Mouse (Mus musculus) E14TG2a.4 (cell line): ENCODE results near the gene Cnih1.

ENCODE experiments used
- H3K27me3 ChIP-seq: 2 replicates; pipeline ENCODE4 v1.6.1; 2014; ENCODE audit warnings: low read length, control low read depth; ENCODE audit not compliant: insufficient read depth
- H3K36me3 ChIP-seq: 2 replicates; pipeline ENCODE4 v1.6.1; 2014; ENCODE audit warnings: low read length, control low read depth; ENCODE audit not compliant: insufficient read depth
- H3K4me1 ChIP-seq: replicated peaks from 2 replicates; pipeline ENCODE4 v1.6.1; 2014; ENCODE audit warnings: low read depth, low read length, control low read depth
- H3K4me3 ChIP-seq: replicated peaks from 2 replicates; pipeline ENCODE4 v1.5.1; 2014; ENCODE audit warnings: mild to moderate bottlenecking, low read length
- H3K9me3 ChIP-seq: 2 replicates; pipeline ENCODE4 v1.6.1; 2014; ENCODE audit warnings: low read length, control low read depth
- CTCF ChIP-seq: conservative IDR thresholded peaks from 2 replicates; pipeline ENCODE4 v1.5.1; 2014; ENCODE audit warnings: low read length
- NANOG ChIP-seq: IDR thresholded peaks from 2 replicates; pipeline ENCODE4 v1.6.1; 2014; ENCODE audit warnings: borderline replicate concordance, low read length, mixed read lengths
- POU5F1 ChIP-seq: IDR thresholded peaks from 2 replicates; pipeline ENCODE4 v1.6.1; 2014; ENCODE audit warnings: low read length, borderline replicate concordance

Gene Cnih1

GRCm38 (mm10) chr14:46787787-46788504 lies at the start of gene Cnih1:
Gene Cnih1 (minus strand): TSS chr14:46788411.
- no peaks in the 10 kb centered on the region for H3K9me3 ChIP-seq
- peaks cover 23% of the 10 kb centered on the region for H3K4me1 ChIP-seq
- H3K27me3 ChIP-seq, result no peaks in the 10 kb centered on the region
- peaks cover 17% of the 10 kb centered on the region for H3K36me3 ChIP-seq
- H3K4me3 ChIP-seq, result peak within 1 kb of the TSS; percentile 91
- TF ChIP-seq NANOG (no peak), CTCF (peak; percentile 18; the same call in 1 of the 2 replicates)

DNA sequence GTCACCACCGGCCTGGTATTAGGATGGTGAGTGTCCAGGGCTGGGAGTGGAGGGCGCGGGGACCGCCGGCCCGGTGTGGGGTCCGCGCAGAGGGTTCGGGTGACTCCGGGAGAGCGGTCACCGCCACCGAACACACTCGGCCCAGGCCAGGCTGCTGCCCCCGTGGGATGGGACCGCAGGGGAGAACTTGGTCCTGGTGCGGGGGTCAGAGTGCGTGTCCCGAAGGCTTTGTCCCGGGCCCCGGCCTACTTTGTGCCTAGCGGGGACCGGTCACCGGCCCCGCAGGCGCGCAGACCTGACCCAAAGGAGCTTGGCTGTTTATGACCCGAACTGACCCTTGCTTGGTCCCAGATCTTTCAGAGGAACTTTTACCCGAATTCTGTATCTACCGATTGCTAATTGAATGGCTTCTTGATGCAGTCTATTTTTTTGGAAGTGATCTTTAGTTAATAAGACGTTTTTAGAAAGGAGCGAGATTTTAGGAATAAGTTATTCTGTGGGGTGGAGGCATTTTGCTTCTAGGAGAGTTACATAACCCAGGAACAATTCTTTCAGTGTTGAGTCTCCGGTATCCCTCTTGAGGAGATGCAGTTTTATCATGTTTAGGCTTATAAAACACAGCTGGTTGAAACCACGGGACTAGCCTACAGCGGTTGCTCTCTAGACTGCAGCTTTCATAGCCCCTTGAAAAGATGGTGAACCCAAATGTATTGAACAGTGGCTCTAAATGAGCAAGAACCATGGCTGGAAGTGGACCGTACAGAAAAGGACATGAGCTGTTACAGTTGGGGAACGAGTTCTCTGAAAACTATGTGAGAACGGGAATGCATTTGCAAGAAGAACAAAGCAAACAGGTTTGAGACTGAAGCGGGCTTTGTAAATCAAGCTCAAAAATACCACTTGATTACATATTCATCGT lies 44.4 kb upstream of the Cnih1 start:
- Histone ChIP-seq H3K4me3 (peak overlapping the region; percentile 85), H3K27me3 (peaks cover 20% of the 10 kb centered on the region), H3K9me3 (peaks cover 36% of the 10 kb centered on the region), H3K36me3 (no peaks in the 10 kb centered on the region), H3K4me1 (no peaks in the 10 kb centered on the region; the same call in 1 of the 2 replicates)
- TF ChIP-seq CTCF, result no peak
- TF ChIP-seq NANOG, result no peak
- no peak for TF ChIP-seq POU5F1

DNA sequence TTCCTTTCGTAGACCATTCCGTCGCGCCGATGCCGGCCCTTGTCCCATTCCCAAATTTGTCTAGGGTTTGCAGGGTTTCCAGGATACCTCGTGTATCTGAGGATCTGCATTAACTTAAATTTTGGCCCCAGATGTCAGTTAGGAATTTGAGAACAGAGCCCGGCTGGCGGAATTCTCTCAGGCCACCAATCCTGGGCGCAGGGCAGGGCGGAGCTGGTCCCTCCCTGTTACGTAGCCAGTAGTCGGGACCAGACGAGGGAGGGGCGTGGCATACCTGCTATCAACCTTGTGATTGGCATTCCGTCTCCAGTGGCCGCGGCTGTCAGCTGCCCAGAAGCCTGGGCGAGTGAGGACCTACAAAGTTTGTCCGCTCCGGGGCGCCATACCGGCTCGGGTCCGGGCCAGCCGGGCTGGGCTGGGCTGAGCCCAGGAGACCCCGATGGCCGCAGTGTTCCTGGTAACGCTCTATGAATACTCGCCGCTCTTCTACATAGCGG lies 43.7 kb upstream of the Cnih1 start, which contains the start of gene Cgrrf1:
Cgrrf1 (plus strand) TSS at position 289 of the 497 bp plus-strand sequence.
- H3K36me3 ChIP-seq, result no peaks in the 10 kb centered on the region
- H3K9me3 ChIP-seq, result peaks cover 43% of the 10 kb centered on the region
- peak within 1 kb of the TSS; percentile 85 for H3K4me3 ChIP-seq
- TF ChIP-seq NANOG, result no peak
- no peak for TF ChIP-seq POU5F1
- no peak for TF ChIP-seq CTCF
- H3K27me3 ChIP-seq, result peaks cover 20% of the 10 kb centered on the region
- no peaks in the 10 kb centered on the region; the same call in 1 of the 2 replicates for H3K4me1 ChIP-seq

- no peaks in the 10 kb centered on the region; the same call in 1 of the 2 replicates for H3K4me1 ChIP-seq
- peaks cover 20% of the 10 kb centered on the region for H3K27me3 ChIP-seq
- TF ChIP-seq NANOG (no peak), POU5F1 (no peak), CTCF (no peak)
- H3K4me3 ChIP-seq, result peak overlapping the region; percentile 85
- peaks cover 49% of the 10 kb centered on the region for H3K9me3 ChIP-seq
- H3K36me3 ChIP-seq, result no peaks in the 10 kb centered on the region
Measured at GRCm38 (mm10) chr14:46831295-46831694, 43.1 kb upstream of the Cnih1 start.

GRCm38 (mm10) chr14:46827430-46827829 lies 39.2 kb upstream of the Cnih1 start:
- no peak for TF ChIP-seq CTCF
- TF ChIP-seq NANOG, result no peak
- TF ChIP-seq POU5F1, result no peak
- peaks cover 84% of the 10 kb centered on the region for H3K9me3 ChIP-seq

DNA sequence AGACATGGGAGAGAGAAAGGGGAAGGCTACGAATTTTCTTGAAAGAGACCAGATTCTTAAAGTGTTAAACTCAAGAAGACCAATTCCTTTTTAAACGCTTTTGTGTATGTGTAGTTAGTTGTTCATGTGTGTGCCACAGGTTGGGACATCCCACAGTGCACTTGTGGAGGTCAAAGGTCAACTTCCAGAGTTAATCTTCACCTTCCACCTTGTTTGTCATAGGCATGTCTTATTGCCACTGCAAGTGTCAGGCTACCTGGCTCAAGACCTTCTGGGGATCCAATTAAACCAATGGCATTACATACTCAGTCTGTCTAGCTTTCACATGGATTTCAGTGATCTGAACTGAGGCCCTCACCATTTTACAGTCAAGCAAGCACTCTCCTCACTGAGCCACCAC lies 35.8 kb upstream of the Cnih1 start:
- TF ChIP-seq NANOG (no peak), POU5F1 (no peak), CTCF (no peak)
- 0 out of 2 replicates have a peak, but pooled peaks cover 1% of the 10 kb centered on the region for H3K36me3 ChIP-seq
- H3K4me3 ChIP-seq, result no peak overlapping the region
- H3K4me1 ChIP-seq, result peaks cover 22% of the 10 kb centered on the region
- peaks cover 61% of the 10 kb centered on the region for H3K9me3 ChIP-seq
- H3K27me3 ChIP-seq, result peaks cover 5% of the 10 kb centered on the region; the same call in 1 of the 2 replicates

More at GRCm38 (mm10) chr14:46827430-46827829, 39.2 kb upstream of the Cnih1 start:
- Histone ChIP-seq H3K4me3 (no peak overlapping the region), H3K36me3 (no peaks in the 10 kb centered on the region), H3K4me1 (no peaks in the 10 kb centered on the region; the same call in 1 of the 2 replicates), H3K27me3 (peaks cover 16% of the 10 kb centered on the region)

DNA sequence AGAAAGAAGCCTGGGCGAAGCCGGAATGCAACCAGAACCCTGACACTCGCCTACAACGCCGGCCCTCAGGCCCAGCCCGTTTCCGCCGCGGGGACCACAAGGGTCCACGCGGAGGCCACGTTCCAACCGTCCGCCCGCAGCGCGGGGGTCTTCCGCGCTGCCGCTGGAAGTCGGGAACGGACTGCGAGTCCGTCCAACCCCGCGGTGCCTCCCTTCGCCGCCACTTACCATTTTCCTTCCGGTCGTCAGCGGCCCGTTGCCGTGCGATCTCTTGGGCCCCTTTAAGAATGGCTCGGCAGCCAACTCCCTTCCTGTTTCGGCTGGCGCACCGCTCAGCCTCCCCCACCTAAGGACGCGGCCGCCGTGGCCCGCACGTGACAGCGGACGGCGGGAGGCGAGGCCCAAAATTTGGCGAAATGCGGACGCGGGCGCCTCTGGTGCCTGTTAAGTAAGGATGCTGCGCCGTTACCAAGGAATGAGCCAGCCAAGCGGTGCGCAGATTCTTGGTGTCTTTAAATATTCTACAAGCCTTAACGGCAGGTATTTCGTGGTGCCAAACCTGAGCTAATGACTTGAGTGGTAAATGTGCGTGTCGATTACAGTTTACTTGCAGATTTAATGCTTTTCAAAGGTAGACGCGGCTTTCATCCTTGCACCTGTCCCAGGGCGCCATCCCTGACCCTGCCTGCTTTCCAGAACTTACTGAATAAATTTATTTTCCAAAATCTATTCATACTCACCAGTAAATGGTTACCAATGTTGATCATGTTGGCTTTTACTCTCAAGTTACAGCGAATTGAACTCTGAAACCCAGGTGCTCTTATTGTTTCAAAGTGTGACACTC lies 33.9 kb upstream of the Cnih1 start, which contains the start of gene Gmfb:
Gmfb (minus strand) TSS at position 370 of the 844 bp plus-strand sequence.
- H3K4me3 ChIP-seq, result peak within 1 kb of the TSS; percentile 91
- H3K27me3 ChIP-seq, result peaks cover 5% of the 10 kb centered on the region; the same call in 1 of the 2 replicates
- peaks cover 11% of the 10 kb centered on the region; the same call in 1 of the 2 replicates for H3K36me3 ChIP-seq
- no peak for TF ChIP-seq POU5F1
- no peak for TF ChIP-seq NANOG
- no peak for TF ChIP-seq CTCF
- H3K9me3 ChIP-seq, result peaks cover 43% of the 10 kb centered on the region
- peaks cover 31% of the 10 kb centered on the region for H3K4me1 ChIP-seq
